Mouse (Mus musculus): ENCODE measurements around the gene Cfap54.

- TF ChIP-seq GATA1 (IDR thresholded peaks at IDR 0.05; ENCODE audit: low read length) (no peak), TAL1 (IDR thresholded peaks at IDR 0.05; ENCODE audit: low read length) (no peak)
These were observed 131.4 kb downstream of the Cfap54 start for GRCm38 (mm10) chr10:92950044-92950443.

All from erythroblast, embryonic 14.5 days (primary cell).